Mouse (Mus musculus) forebrain, embryonic 10.5 days (tissue): ENCODE measurements at regions not wholly inside any gene's neighbourhood (a gene's known extent, or its start where the extent isn't known, plus 50 kb on each side); places are given as distances from the start of the nearest gene placed in this dataset.

ENCODE experiments used
- DNase-seq: peaks from one replicate; pipeline ENCODE4 v3.0.0-alpha.2; 2017; ENCODE audit warnings: low spot score; ENCODE audit errors: extremely low spot score
- H3K27ac ChIP-seq: fragments of 300-500 bp; sonication (generic); 2 replicates; pipeline ENCODE4 v1.5.1; 2016; ENCODE audit warnings: mild to moderate bottlenecking
- H3K27me3 ChIP-seq: fragments of 300-500 bp; sonication (generic); 2 replicates; pipeline ENCODE4 v1.6.1; 2016; ENCODE audit warnings: mild to moderate bottlenecking; ENCODE audit not compliant: poor library complexity, severe bottlenecking
- H3K36me3 ChIP-seq: fragments of 300-500 bp; sonication (generic); replicated peaks from 2 replicates; pipeline ENCODE4 v1.6.1; 2016; ENCODE audit warnings: mild to moderate bottlenecking, moderate library complexity
- H3K4me1 ChIP-seq: fragments of 300-500 bp; sonication (generic); 2 replicates; pipeline ENCODE4 v1.6.1; 2016
- H3K4me3 ChIP-seq: fragments of 300-500 bp; sonication (generic); 2 replicates; pipeline ENCODE4 v1.5.1; 2016; ENCODE audit warnings: mild to moderate bottlenecking, moderate library complexity
- H3K9me3 ChIP-seq: fragments of 300-500 bp; sonication (generic); 2 replicates; pipeline ENCODE4 v1.6.1; 2016; ENCODE audit warnings: mild to moderate bottlenecking, moderate library complexity
- WGBS: fragments of 180-500 bp; shearing (Covaris S2); methylation state at CpG from one replicate; pipeline ENCODE4 v1.1.7; 2016; 5-methylcytosine and 5-hydroxymethylcytosine counted together

- no peak overlapping the region for H3K27ac ChIP-seq
- H3K4me1 ChIP-seq: peaks cover 8% of the 10 kb centered on the region
- no peak overlapping the region for H3K4me3 ChIP-seq
- WGBS: 35% methylated on average over 3 of the region's 3 CpGs
- H3K27me3 ChIP-seq: no peaks in the 10 kb centered on the region
- DNase-seq: no peak
- H3K36me3 ChIP-seq: no peaks in the 10 kb centered on the region
- no peaks in the 10 kb centered on the region for H3K9me3 ChIP-seq
Observed at GRCm38 (mm10) chr5:80484676-80485075, 535.3 kb upstream of the Adgrl3 start.

GRCm38 (mm10) chr5:80488332-80488731, 531.6 kb upstream of the Adgrl3 start:
- no peak for DNase-seq
- no peaks in the 10 kb centered on the region for H3K9me3 ChIP-seq

GRCm38 (mm10) chr5:80508672-80509071, 511.3 kb upstream of the Adgrl3 start:
- H3K27me3 ChIP-seq: no peaks in the 10 kb centered on the region
- 36% methylated on average over 2 of the region's 2 CpGs for WGBS
- H3K27ac ChIP-seq: no peak overlapping the region
- no peak overlapping the region for H3K4me3 ChIP-seq
- H3K4me1 ChIP-seq: no peaks in the 10 kb centered on the region
- DNase-seq: peak; percentile 35
- no peaks in the 10 kb centered on the region for H3K36me3 ChIP-seq
- no peaks in the 10 kb centered on the region for H3K9me3 ChIP-seq

More at GRCm38 (mm10) chr5:80488332-80488731, 531.6 kb upstream of the Adgrl3 start:
- no peak overlapping the region for H3K27ac ChIP-seq
- peaks cover 8% of the 10 kb centered on the region for H3K4me1 ChIP-seq
- WGBS: 74% methylated on average over 1 of the region's 1 CpGs
- no peaks in the 10 kb centered on the region for H3K36me3 ChIP-seq
- no peak overlapping the region for H3K4me3 ChIP-seq
- H3K27me3 ChIP-seq: no peaks in the 10 kb centered on the region

GRCm38 (mm10) chr5:80539997-80540396, 479.9 kb upstream of the Adgrl3 start:
- WGBS: 63% methylated on average over 1 of the region's 1 CpGs
- DNase-seq: no peak
- no peaks in the 10 kb centered on the region for H3K9me3 ChIP-seq
- no peaks in the 10 kb centered on the region for H3K27me3 ChIP-seq
- H3K27ac ChIP-seq: no peak overlapping the region
- H3K4me3 ChIP-seq: no peak overlapping the region
- H3K4me1 ChIP-seq: no peaks in the 10 kb centered on the region
- no peaks in the 10 kb centered on the region for H3K36me3 ChIP-seq

GRCm38 (mm10) chr5:80551673-80552072, 468.3 kb upstream of the Adgrl3 start:
- Histone ChIP-seq H3K9me3 (no peaks in the 10 kb centered on the region), H3K4me1 (no peaks in the 10 kb centered on the region), H3K4me3 (no peak overlapping the region), H3K36me3 (no peaks in the 10 kb centered on the region), H3K27me3 (no peaks in the 10 kb centered on the region), H3K27ac (no peak overlapping the region)
- WGBS: 83% methylated on average over 7 of the region's 7 CpGs
- DNase-seq: no peak

GRCm38 (mm10) chr5:80578741-80579140, 441.2 kb upstream of the Adgrl3 start:
- H3K27ac ChIP-seq: no peak overlapping the region
- 87% methylated on average over 1 of the region's 1 CpGs for WGBS
- H3K4me3 ChIP-seq: no peak overlapping the region
- H3K36me3 ChIP-seq: no peaks in the 10 kb centered on the region
- no peaks in the 10 kb centered on the region for H3K27me3 ChIP-seq
- no peak for DNase-seq
- H3K4me1 ChIP-seq: no peaks in the 10 kb centered on the region
- H3K9me3 ChIP-seq: no peaks in the 10 kb centered on the region

- no peak overlapping the region for H3K27ac ChIP-seq
- H3K36me3 ChIP-seq: no peaks in the 10 kb centered on the region
- no peaks in the 10 kb centered on the region for H3K4me1 ChIP-seq
- no peak overlapping the region for H3K4me3 ChIP-seq
- H3K27me3 ChIP-seq: no peaks in the 10 kb centered on the region
- 97% methylated on average over 3 of the region's 3 CpGs for WGBS
- no peak for DNase-seq
- H3K9me3 ChIP-seq: no peaks in the 10 kb centered on the region
Observed at GRCm38 (mm10) chr5:80611571-80611970, 408.4 kb upstream of the Adgrl3 start.

GRCm38 (mm10) chr5:80627225-80627624, 392.7 kb upstream of the Adgrl3 start:
- DNase-seq: no peak
- no peak overlapping the region for H3K4me3 ChIP-seq
- H3K9me3 ChIP-seq: no peaks in the 10 kb centered on the region
- H3K4me1 ChIP-seq: no peaks in the 10 kb centered on the region
- no peaks in the 10 kb centered on the region for H3K27me3 ChIP-seq
- no peaks in the 10 kb centered on the region for H3K36me3 ChIP-seq
- no peak overlapping the region for H3K27ac ChIP-seq
- 72% methylated on average over 3 of the region's 3 CpGs for WGBS

GRCm38 (mm10) chr5:80659043-80659442, 360.9 kb upstream of the Adgrl3 start:
- no peaks in the 10 kb centered on the region for H3K36me3 ChIP-seq
- H3K27me3 ChIP-seq: no peaks in the 10 kb centered on the region
- no peaks in the 10 kb centered on the region for H3K9me3 ChIP-seq
- H3K4me1 ChIP-seq: no peaks in the 10 kb centered on the region
- no peak overlapping the region for H3K27ac ChIP-seq
- no peak for DNase-seq
- no peak overlapping the region for H3K4me3 ChIP-seq
- WGBS: 90% methylated on average over 5 of the region's 5 CpGs

- DNase-seq: no peak
- no peaks in the 10 kb centered on the region for H3K4me1 ChIP-seq
- no peaks in the 10 kb centered on the region for H3K9me3 ChIP-seq
- WGBS: 90% methylated on average over 3 of the region's 3 CpGs
- no peak overlapping the region for H3K27ac ChIP-seq
- no peak overlapping the region for H3K4me3 ChIP-seq
- no peaks in the 10 kb centered on the region for H3K36me3 ChIP-seq
- no peaks in the 10 kb centered on the region for H3K27me3 ChIP-seq
Observed at GRCm38 (mm10) chr5:80659530-80659929, 360.4 kb upstream of the Adgrl3 start.

- Histone ChIP-seq H3K4me3 (no peak overlapping the region), H3K27ac (no peak overlapping the region), H3K36me3 (no peaks in the 10 kb centered on the region), H3K4me1 (no peaks in the 10 kb centered on the region), H3K9me3 (no peaks in the 10 kb centered on the region), H3K27me3 (no peaks in the 10 kb centered on the region)
- DNase-seq: no peak
- WGBS: 93% methylated on average over 7 of the region's 7 CpGs
Observed at GRCm38 (mm10) chr5:80670258-80670947, 349.5 kb upstream of the Adgrl3 start.

- H3K27ac ChIP-seq: no peak overlapping the region
- no peaks in the 10 kb centered on the region for H3K36me3 ChIP-seq
- 58% methylated on average over 2 of the region's 2 CpGs for WGBS
- H3K27me3 ChIP-seq: no peaks in the 10 kb centered on the region
- no peaks in the 10 kb centered on the region for H3K4me1 ChIP-seq
- DNase-seq: no peak
- no peaks in the 10 kb centered on the region for H3K9me3 ChIP-seq
- no peak overlapping the region for H3K4me3 ChIP-seq
Observed at GRCm38 (mm10) chr5:80683431-80683830, 336.5 kb upstream of the Adgrl3 start.

- Histone ChIP-seq H3K27me3 (no peaks in the 10 kb centered on the region), H3K4me1 (no peaks in the 10 kb centered on the region), H3K9me3 (no peaks in the 10 kb centered on the region), H3K27ac (no peak overlapping the region), H3K4me3 (no peak overlapping the region), H3K36me3 (no peaks in the 10 kb centered on the region)
- DNase-seq: no peak
- 92% methylated on average over 2 of the region's 2 CpGs for WGBS
Observed at GRCm38 (mm10) chr5:80700848-80701247, 319.1 kb upstream of the Adgrl3 start.

GRCm38 (mm10) chr5:80704732-80705131, 315.2 kb upstream of the Adgrl3 start:
- H3K27ac ChIP-seq: no peak overlapping the region
- no peaks in the 10 kb centered on the region for H3K27me3 ChIP-seq
- WGBS: 81% methylated on average over 2 of the region's 2 CpGs
- H3K4me3 ChIP-seq: no peak overlapping the region
- H3K9me3 ChIP-seq: no peaks in the 10 kb centered on the region
- no peaks in the 10 kb centered on the region for H3K36me3 ChIP-seq
- H3K4me1 ChIP-seq: no peaks in the 10 kb centered on the region
- no peak for DNase-seq
